Mouse (Mus musculus) mouse embryonic stem cell (cell line): ENCODE results near the gene Krt6a.

Experiments used
- in situ Hi-C, 2 experiments: fragments of 300-500 bp; cut with MboI; formaldehyde crosslinking; loops; 1 replicate in 1 of 2; 3 replicates in 1 of 2; pipeline ENCODE4 v1.14.3; 2019 to 2020; ENCODE audit warnings: low sequenced_read_pairs in 2 of 2, low pct_unique_long_range_greater_than_20kb in 1 of 2, mixed read lengths in 1 of 2; ENCODE audit not compliant: unreplicated experiment in 1 of 2

The Krt6a gene

DNA sequence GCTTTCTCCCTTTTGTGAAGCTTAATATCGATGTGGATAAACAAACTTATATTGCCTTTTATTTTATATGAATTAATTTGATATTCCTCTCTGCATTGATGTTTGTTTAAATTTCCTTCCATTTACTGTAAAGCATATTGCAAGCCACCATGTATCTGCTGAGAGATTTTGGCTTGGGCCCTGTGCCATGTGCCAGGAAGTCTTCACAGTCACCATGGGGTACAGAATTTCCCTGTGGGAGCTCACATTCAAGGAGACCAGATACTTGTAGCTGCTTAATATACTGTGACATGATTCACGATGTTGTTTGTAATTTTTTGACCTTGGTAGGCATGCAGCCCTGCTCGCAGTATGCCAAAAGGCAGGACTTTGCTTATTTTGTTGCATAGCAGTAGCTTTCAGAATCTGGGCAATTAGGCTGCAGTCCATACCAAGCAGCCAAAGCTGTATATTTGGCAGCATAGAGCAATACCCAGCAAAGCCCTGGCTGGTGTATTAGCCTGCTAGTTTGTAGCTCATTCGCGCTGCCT, 41.3 kb downstream of the Krt6a start:
- in situ Hi-C loops: no loop called here

DNA sequence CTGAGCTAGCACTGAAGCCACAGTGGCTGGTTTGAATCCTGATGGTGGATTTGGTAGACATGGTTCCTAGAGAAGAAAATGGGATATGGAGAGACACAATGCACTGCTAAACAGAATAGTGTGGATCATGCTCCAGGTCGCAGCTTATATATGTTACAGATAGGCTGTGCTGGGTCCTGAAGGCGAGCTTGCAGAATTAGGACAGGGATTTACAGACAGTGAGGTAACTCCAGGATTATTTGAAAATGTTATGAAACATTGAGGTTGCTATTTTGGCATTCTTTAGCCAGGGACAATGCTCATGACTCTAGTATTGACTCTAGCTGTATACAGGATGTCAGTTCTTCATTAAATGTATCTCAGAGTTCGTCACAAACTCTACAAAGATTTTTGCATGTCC, 46.8 kb downstream of the Krt6a start, which contains the start of gene Gm5478:
Gene Gm5478, minus strand, starts transcription at position 101 of the 400 bp plus-strand sequence.
- in situ Hi-C loops: no loop called here
